Comparison of ENCODE assay signal across 1 mouse cellular context in the genomic region with DNA sequence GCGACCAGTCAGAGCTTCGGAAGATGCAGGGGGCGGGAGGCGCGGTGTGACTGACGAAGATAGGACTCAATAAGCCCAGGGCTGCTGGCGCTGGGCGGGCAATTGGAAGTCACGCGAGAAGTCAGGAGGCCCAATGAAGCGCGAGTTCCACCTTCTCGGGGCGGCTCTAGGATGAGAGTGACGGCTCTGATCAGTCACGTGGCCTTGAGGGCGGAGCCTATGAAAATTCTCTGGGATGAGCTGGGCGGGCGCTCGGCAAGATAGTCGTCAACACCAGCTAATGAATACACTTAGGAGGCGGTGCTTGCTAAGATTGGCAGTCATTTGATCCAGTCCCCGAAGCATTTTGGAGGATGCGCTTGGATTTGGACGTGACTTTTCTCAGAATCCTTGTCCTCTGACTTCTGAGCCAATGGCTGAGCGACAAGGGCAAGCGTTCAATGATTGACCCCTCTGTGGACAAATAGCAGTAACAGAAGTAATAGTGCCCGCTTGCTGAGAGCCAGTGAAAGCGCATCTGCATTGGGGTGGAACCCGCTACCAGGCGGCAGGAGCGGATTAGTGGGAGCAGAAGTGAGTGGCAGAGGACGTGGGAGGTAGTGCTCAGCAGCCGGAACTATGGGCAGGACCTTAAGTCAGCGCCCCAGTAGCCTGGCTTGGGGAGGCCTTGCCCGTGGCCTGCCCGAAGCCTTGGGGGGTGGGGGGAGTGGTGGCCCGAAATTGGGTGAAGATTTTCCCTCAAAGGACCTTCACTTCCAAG.
A peak's percentile ranks its signal among the peaks of the same experiment; 100 is the strongest.
TF ChIP-seq lines count a peak whose summit lies in the region.

No protein-coding gene starts in this region.

TF ChIP-seq in CH12.LX, 34 proteins besides CTCF, POLR2A, EP300 and RAD21:
- TF ChIP-seq SMC3 (IDR thresholded peaks at IDR 0.05; ENCODE audit: low read depth, low read length) (no peak), IRF4 (IDR thresholded peaks at IDR 0.05; ENCODE audit: low read depth, low read length) (peak; percentile 76), E2F4 (IDR thresholded peaks at IDR 0.05; ENCODE audit: insufficient replicate concordance, low read depth, low read length) (no peak), RCOR1 (conservative IDR thresholded peaks at IDR 0.05; ENCODE audit: low read depth, low read length) (no peak), ELF1 (IDR thresholded peaks at IDR 0.05; ENCODE audit: low read depth, low read length) (peak; percentile 75), NELFE (IDR thresholded peaks at IDR 0.05; ENCODE audit: low read depth, low read length) (peak; percentile 87), MEF2A (IDR thresholded peaks at IDR 0.05; ENCODE audit: borderline replicate concordance, low read depth, low read length) (0 out of 2 replicates have a peak, but pooled peaks have one; percentile 22), ZMIZ1 (IDR thresholded peaks at IDR 0.05; ENCODE audit: low read depth, low read length) (peak; percentile 81), CHD2 (IDR thresholded peaks at IDR 0.05; ENCODE audit: low read length) (peak; percentile 98), MAFK (IDR thresholded peaks at IDR 0.05; ENCODE audit: insufficient replicate concordance, low read length) (no peak), GABPA (IDR thresholded peaks at IDR 0.05; ENCODE audit: insufficient replicate concordance, low read depth, low read length) (no peak), ZC3H11A (IDR thresholded peaks at IDR 0.05; ENCODE audit: low read depth, low read length) (no peak), KAT2A (IDR thresholded peaks at IDR 0.05; ENCODE audit: insufficient replicate concordance, low read length) (peak; percentile 80), ZNF384 (IDR thresholded peaks at IDR 0.05; ENCODE audit: low read depth, low read length) (no peak), NRF1 (IDR thresholded peaks at IDR 0.05; ENCODE audit: low read depth, low read length) (peak; percentile 65), JUND (conservative IDR thresholded peaks at IDR 0.05; ENCODE audit: low read depth, low read length) (0 out of 2 replicates have a peak, but pooled peaks have one; percentile 25), JUN (IDR thresholded peaks at IDR 0.05; ENCODE audit: insufficient read depth, low read depth, low read length) (no peak), USF2 (conservative IDR thresholded peaks at IDR 0.05; ENCODE audit: low read depth, low read length) (peak; percentile 97), MAZ (IDR thresholded peaks at IDR 0.05; ENCODE audit: low read depth, low read length) (0 out of 2 replicates have a peak, but pooled peaks have one; percentile 47), PAX5 (IDR thresholded peaks at IDR 0.05; ENCODE audit: low read length) (no peak), POLR2AphosphoS2 (IDR thresholded peaks at IDR 0.05; ENCODE audit: low read depth, low read length) (no peak), MYC (IDR thresholded peaks at IDR 0.05; ENCODE audit: low read depth, low read length) (0 out of 2 replicates have a peak, but pooled peaks have one; percentile 15), HCFC1 (IDR thresholded peaks at IDR 0.05; ENCODE audit: low read depth, low read length) (peak; percentile 73), ETS1 (conservative IDR thresholded peaks at IDR 0.05; ENCODE audit: low read depth, low read length) (no peak), BHLHE40 (IDR thresholded peaks at IDR 0.05; ENCODE audit: low read depth, low read length) (peak; percentile 74), MAX (IDR thresholded peaks at IDR 0.05; ENCODE audit: low read length) (peak; percentile 96), CHD1 (IDR thresholded peaks at IDR 0.05; ENCODE audit: low read depth, low read length) (no peak), ZKSCAN1 (IDR thresholded peaks at IDR 0.05; ENCODE audit: borderline replicate concordance, low read depth, low read length) (no peak), UBTF (IDR thresholded peaks at IDR 0.05; ENCODE audit: low read depth, low read length) (no peak), MXI1 (IDR thresholded peaks at IDR 0.05; ENCODE audit: low read depth, low read length) (peak; percentile 60; the same call in 1 of the 2 replicates), TBP (conservative IDR thresholded peaks at IDR 0.05; ENCODE audit: low read depth, low read length) (peak; percentile 77; the same call in 1 of the 2 replicates), TCF12 (IDR thresholded peaks at IDR 0.05; ENCODE audit: low read depth, low read length) (peak; percentile 80; the same call in 1 of the 2 replicates), SIN3A (IDR thresholded peaks at IDR 0.05; ENCODE audit: low read length) (no peak), USF1 (IDR thresholded peaks at IDR 0.05; ENCODE audit: low read depth, low read length) (peak; percentile 99)
